8 mouse cellular contexts compared by ENCODE assay signal in the genomic region with DNA sequence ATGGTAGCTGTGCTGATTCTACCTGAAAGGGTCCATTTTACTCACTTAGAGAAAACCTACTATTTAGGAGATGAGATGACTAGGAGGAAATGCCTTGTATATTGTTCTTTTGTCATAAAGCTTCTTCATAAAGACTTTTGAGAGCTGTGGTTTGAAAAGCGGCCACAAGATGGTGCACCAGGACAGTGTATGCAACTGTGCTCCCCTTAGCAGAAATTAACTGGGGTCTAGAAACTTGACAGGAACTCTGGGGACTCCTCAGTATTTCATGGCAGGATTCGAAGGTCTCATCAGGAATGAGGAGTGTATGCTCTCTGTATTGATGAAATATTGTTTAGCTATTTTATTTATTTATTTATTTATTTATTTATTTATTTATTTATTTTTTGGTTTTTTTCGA.
DNase-seq lines count a peak whose midpoint lies in the region; ATAC-seq and TF ChIP-seq lines count a peak whose summit lies in the region.

No protein-coding gene starts in this region.

- intact Hi-C loops in gastrocnemius, adult 2 months (cut with DNase I) = loop anchor here (2.0 to 10.0 kb wide), 2 partner anchors 134 to 460 kb away; no protein-coding TSS in a partner anchor

- peak; percentile 86 for TF ChIP-seq CTCF in gastrocnemius, adult 2 months (IDR thresholded peaks at IDR 0.05)

- no peak overlapping the region for H3K27ac ChIP-seq in gastrocnemius, adult 2 months

- peak; percentile 73 for DNase-seq in A20 (ENCODE audit: low read depth, low spot score)
- DNase-seq in MEL-GATA-1-ER (ENCODE audit: extremely low read depth, low read depth) = peak; percentile 30
- DNase-seq in cerebellum, adult 9-10 months = peak; percentile 67
- peak; percentile 48 for DNase-seq in gastrocnemius, adult 2 months
- DNase-seq in large intestine, adult 2 months (ENCODE audit: low read depth, low spot score) = peak; percentile 10
- DNase-seq in lung, adult 18-20 months = peak; percentile 15 to 31
- peak; percentile 81 for DNase-seq in thymus, postnatal 25 days

- no peak overlapping the region for H3K4me3 ChIP-seq in gastrocnemius, adult 2 months

- 29% methylated on average over 3 of the region's 3 CpGs for WGBS in large intestine, adult 2 months

- ATAC-seq in neutrophil, adult 5-6 weeks (ENCODE audit: extremely low read depth, insufficient number of reproducible peaks, low FRiP score, poor library complexity, severe bottlenecking) = peak; percentile 82

Comparison
In these comparisons a context has a peak if more than half of its experiments do, and no peak if none do; other contexts are left out.
1. DNase-seq: peak in every context shown above with its lines; median percentile 81 in thymus, postnatal 25 days; 73 in A20; 67 in cerebellum, adult 9-10 months; 48 in gastrocnemius, adult 2 months; 30 in MEL-GATA-1-ER; 23 in lung, adult 18-20 months; 10 in large intestine, adult 2 months.